Mouse (Mus musculus) urinary bladder, postnatal 10 days (tissue): ENCODE data around the gene Add3.

Experiments used
- DNase-seq: peaks from one replicate; pipeline ENCODE4 v3.0.0; 2022; ENCODE audit warnings: low spot score

The Add3 gene

GRCm38 (mm10) chr19:53233586-53233985 lies 93.3 kb downstream of the Add3 start:
- DNase-seq, result no peak

DNA sequence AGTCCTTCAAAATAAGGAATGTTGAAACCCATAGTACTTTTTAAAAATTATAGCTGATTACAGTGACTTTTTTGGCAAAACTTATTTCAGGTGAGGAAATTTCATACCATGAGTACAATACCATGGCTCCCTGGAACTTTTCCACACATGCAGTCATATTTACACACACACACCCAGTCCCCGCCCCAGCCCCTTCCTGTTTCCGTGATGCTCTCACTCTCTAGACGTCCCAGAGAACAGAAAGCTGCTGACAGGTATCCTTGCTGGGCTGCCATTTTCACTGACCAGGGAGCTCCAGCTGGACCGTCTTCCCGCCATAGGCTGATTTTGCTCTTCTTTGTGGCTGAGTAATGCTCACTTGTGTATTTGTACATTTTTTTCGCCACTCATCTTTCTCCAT lies 101.6 kb downstream of the Add3 start:
- DNase-seq, result no peak

GRCm38 (mm10) chr19:53243956-53244355 lies 103.7 kb downstream of the Add3 start:
- no peak for DNase-seq

DNA sequence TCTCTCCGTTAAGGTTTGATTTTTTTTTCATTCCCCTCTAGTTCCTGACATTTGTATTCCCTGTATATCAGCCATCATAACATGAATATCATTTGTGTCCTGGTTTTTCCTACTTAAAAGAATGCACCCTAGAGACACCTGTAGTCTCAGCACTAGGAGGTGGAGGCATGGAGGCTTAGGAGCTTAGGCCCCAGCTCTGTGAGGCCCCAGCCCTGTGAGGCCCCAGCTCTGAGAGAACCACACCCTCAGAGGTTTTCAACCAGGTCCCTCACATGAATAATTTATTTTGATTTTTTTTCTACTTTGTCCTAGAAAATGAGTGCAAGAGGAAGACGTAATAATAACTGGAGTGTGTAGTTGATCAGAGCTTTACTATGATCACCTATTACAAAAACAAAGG lies 107.3 kb downstream of the Add3 start:
- no peak for DNase-seq

DNA sequence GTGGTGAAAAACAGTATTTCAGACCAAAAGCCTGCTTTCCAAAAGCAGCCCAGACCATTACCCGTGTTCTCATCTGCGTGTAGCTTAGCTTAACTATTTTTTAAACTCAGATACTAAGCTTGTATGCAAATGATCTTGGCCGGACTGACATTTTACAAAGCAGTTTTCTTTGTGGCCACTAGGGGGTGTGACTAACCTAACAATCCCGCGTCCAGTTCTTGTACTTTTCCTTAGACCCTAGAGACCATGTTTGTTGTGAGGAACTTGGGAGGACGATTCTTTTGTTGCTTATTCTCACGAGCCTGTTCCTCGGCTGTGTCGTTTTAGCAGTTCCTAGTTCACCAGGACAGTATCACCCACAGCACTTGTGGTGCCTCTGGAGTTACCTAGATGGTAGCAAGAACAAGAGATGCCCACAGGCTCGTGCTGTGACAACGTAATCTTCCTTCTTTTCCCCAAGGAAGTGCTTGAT lies 107.8 kb downstream of the Add3 start:
- no peak for DNase-seq

DNA sequence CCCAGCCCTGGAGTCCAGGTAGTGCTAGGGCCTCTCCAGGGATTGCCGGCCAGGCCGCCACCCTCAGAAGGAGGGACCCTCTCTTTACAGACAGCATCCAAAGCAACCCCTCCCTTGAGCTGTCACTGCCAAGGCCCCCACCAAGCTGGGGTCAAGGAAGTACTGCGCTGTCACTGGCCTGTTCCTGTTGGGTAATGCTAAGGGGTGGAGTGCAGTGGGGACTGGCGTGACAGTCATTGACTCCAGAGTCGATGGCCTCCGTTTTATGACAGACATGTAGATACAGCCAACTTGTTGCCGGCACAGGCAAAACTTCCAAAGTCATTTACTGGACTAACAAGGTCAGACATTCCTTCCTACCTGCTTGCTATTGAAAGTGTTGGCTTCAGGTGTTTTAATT lies 110.8 kb downstream of the Add3 start:
- DNase-seq, result no peak

GRCm38 (mm10) chr19:53251656-53252055 lies 111.4 kb downstream of the Add3 start:
- no peak for DNase-seq

DNA sequence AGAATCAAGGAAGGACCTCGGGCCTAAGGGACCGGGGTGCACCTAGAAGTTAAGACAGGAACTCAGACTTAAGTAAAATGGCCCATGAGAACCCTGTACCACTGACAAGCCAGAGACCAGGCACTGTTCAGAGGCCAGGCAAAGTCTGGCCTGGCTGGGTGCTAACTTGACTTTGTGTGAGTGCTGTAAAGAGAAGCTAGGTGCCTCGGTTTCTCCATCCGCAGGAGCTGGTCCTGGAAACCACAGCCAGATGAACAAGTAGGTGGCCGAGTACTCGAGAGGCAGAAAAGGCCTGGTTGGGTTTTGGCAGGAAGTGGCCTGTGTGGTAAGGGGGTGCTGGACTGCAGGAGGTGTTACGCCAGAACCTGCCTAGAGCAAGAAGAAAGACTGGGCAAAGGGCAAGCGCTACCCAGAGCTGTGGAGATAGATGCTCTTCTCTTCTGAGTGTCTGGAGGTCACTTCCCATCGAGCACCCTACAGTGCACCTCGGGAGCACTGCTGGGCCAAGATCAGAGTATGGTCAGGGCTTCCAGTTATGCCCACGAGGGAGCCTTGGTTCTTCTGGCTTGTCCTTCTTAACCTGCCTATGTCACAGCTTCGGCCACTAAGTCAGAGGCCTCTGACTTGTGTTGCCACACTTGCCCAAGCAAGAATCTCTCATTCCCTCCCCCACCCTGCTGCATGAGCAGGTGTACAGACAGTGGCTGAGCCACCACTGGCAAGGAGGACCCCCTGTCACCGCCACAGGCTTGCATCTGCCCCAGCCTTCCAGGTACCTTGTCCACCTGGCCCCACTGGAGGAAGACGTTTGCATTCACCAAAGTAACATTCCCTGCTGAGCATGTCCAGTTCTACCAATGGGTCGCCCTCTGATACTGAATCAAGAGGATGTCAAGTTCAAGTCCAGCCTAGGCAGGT lies 112.1 kb downstream of the Add3 start:
- no peak for DNase-seq

GRCm38 (mm10) chr19:53256361-53256760 lies 116.1 kb downstream of the Add3 start:
- DNase-seq, result no peak

- DNase-seq, result no peak
These were observed 116.8 kb downstream of the Add3 start for GRCm38 (mm10) chr19:53256991-53257594.

DNA sequence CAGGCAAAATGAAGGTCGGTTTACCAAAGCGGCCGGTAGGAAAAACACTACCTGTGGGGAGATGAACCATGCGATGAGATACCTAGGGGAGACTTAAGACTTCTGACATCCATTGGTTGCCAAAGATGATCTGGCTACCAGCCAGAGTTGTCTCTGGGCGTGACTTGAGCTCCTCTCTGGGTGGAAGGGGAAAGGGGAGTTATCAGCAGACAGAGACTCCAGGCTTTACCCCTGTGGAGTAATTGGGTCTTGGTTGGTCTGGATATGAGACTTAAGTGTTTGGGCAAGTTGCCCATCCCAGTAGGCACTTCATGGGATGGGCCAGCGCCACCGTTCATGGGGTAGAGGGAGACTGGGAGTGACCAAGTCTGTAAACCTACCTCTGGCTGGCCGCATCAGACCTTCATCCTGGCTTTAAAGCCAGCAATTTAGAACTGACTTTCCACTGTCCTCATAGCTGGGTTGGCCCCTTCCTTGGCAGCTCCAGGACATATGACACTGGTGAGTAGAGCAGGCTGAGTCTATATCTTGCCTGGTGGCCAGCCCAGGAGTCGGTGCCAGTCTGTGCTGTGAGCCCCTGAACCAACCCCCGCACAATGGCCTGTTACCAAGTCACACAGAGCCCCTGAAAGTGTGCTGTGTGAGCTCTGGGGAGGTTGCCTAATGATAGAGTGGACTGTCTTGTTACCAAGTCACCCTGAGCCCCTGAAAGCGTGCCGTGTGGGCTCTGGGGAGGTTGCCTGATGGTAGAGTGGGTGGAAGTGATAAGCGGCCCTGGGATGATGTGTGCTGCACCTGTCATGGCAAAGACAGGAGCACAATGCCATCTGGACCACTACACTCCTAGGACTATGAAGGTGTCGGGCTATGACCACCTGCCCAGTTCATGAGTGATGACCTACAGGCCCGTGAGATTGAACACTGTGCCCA lies 117.7 kb downstream of the Add3 start:
- DNase-seq, result no peak

- DNase-seq, result no peak
These were observed 118.7 kb downstream of the Add3 start for GRCm38 (mm10) chr19:53258740-53259506.

- DNase-seq, result no peak
These were observed 119.3 kb downstream of the Add3 start for GRCm38 (mm10) chr19:53259541-53259940.

GRCm38 (mm10) chr19:53260261-53260660 lies 120.0 kb downstream of the Add3 start:
- DNase-seq, result no peak

- DNase-seq, result no peak
These were observed 120.6 kb downstream of the Add3 start for GRCm38 (mm10) chr19:53260828-53261227.

GRCm38 (mm10) chr19:53262061-53262460 lies 121.8 kb downstream of the Add3 start:
- no peak for DNase-seq

DNA sequence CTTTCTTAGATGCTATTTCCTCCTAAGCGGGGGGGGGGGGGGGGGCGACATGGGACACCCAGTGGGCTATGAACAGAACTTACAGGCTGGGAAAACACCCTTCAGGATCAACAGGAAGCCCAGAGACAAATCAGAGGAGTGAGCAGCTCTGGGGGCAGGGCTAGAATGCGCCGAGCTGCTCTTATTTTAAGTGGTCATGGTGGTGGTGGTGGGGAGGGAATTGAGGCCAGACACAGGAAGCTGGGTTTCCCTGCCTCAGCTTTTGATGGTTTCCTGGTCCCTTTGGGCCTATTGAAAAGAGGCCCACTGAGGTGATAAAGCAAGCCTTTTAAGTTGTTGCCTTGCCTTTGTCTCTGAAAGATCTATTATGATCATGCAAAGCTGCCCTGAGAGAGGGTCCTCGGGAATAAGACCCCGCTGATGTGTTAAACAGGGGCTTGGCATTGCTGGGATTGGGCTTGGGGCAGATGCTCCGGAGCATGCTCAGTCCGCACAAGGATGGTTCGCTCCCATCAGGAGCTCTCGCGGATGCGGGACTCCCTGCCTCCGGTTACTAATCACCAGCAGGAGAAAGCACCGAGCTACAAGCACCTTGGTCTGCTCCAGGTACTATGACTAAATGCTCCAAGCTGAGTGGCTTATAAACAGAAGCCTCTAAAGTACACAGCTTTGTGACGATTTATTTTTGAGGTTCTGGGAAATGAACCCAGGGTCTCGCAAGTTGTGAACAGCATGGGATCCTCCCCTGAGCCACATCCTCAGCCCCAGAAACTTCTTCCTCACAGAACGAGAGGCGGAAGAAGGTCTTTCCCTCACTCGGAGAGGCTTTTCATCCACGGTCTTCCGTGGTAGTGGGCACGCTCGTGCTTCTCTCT lies 123.9 kb downstream of the Add3 start:
- no peak for DNase-seq

GRCm38 (mm10) chr19:53264821-53265727 lies 124.8 kb downstream of the Add3 start:
- no peak for DNase-seq

- no peak for DNase-seq
These were observed 127.1 kb downstream of the Add3 start for GRCm38 (mm10) chr19:53267305-53267704.
